Mouse (Mus musculus): ENCODE results near the gene Olfr1375. TPM values are rescaled to one million over a fixed set of nuclear protein-coding genes. Genes with fewer than 3 reads are reported as not detected.
"Not testable (repeated sequence)": the region's sequence is repeated elsewhere in the genome, so short reads cannot be mapped to it uniquely, and the experiment has no call there.

Gene Olfr1375
- polyA plus RNA-seq (2015; fragmentation: Nextera tagmentation; extraction: Ambion mirVana) = not detected in 2 replicates

GRCm38 (mm10) chr11:51047809-51048208, at the start of gene Olfr1375:
TSS of gene Olfr1375 (plus strand) at chr11:51048109.
- not testable (repeated sequence) for H3K36me3 ChIP-seq (ENCODE audit: control insufficient read depth, insufficient read depth, low read length); ATAC-seq (ENCODE audit: insufficient read depth, low FRiP score); H3K4me2 ChIP-seq (ENCODE audit: low read depth, low read length); H3K9me3 ChIP-seq (replicated peaks; ENCODE audit: control insufficient read depth, low read length); H3K4me1 ChIP-seq (ENCODE audit: control insufficient read depth, insufficient read depth, low read length); H3K27ac ChIP-seq (ENCODE audit: low read length); H3K27me3 ChIP-seq (ENCODE audit: control insufficient read depth, insufficient read depth, low read length); H3K4me3 ChIP-seq (replicated peaks; ENCODE audit: low read length); H3K9ac ChIP-seq (ENCODE audit: low read length)
- 75% methylated on average over 3 of the region's 3 CpGs for WGBS

DNA sequence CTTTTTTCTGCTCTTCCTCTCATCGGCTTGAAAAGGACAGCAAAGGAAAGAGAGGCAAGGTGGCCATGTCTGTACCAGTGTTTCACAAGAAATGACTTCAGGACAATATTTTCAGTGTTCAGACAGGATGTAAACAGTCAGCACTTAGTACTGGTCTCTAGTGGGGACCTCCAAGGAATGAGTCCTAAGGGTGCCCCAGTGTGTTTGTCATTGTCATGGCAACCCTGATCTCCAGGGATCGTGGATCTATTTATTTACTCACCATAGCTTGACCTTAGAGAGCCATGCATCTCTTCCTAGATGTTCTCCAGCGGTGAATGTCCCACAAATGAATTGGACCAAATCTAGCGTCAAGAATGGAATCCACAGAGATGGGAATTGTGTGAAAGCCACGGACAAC, 44.6 kb upstream of the Olfr1375 start, which contains the start of gene Olfr51:
Gene Olfr51 (plus strand): TSS at position 301 of the 400 bp plus-strand sequence.
- Histone ChIP-seq H3K4me2 (ENCODE audit: low read depth, low read length) (no peak within 1 kb of the TSS), H3K27me3 (ENCODE audit: control insufficient read depth, insufficient read depth, low read length) (no peaks in the 10 kb centered on the region), H3K27ac (ENCODE audit: low read length) (no peak within 1 kb of the TSS), H3K9ac (ENCODE audit: low read length) (no peak within 1 kb of the TSS), H3K36me3 (ENCODE audit: control insufficient read depth, insufficient read depth, low read length) (no peaks in the 10 kb centered on the region), H3K4me1 (ENCODE audit: control insufficient read depth, insufficient read depth, low read length) (no peaks in the 10 kb centered on the region), H3K9me3 (replicated peaks; ENCODE audit: control insufficient read depth, low read length) (no peaks in the 10 kb centered on the region), H3K4me3 (replicated peaks; ENCODE audit: low read length) (no peak within 1 kb of the TSS)
- no peak for ATAC-seq (ENCODE audit: insufficient read depth, low FRiP score)
- 68% methylated on average over 5 of the region's 5 CpGs for WGBS

GRCm38 (mm10) chr11:51011821-51012220, 36.1 kb upstream of the Olfr1375 start:
- 43% methylated on average over 5 of the region's 5 CpGs for WGBS
- H3K9ac ChIP-seq (ENCODE audit: low read length) = no peak overlapping the region
- ATAC-seq (ENCODE audit: insufficient read depth, low FRiP score) = no peak
- no peaks in the 10 kb centered on the region for H3K4me1 ChIP-seq (ENCODE audit: control insufficient read depth, insufficient read depth, low read length)
- H3K9me3 ChIP-seq (replicated peaks; ENCODE audit: control insufficient read depth, low read length) = no peaks in the 10 kb centered on the region
- H3K27me3 ChIP-seq (ENCODE audit: control insufficient read depth, insufficient read depth, low read length) = no peaks in the 10 kb centered on the region
- no peak overlapping the region for H3K27ac ChIP-seq (ENCODE audit: low read length)
- no peak overlapping the region for H3K4me3 ChIP-seq (replicated peaks; ENCODE audit: low read length)
- no peak overlapping the region for H3K4me2 ChIP-seq (ENCODE audit: low read depth, low read length)
- no peaks in the 10 kb centered on the region for H3K36me3 ChIP-seq (ENCODE audit: control insufficient read depth, insufficient read depth, low read length)

GRCm38 (mm10) chr11:51013936-51014335, 34.0 kb upstream of the Olfr1375 start, which contains the start of gene Olfr54:
TSS of gene Olfr54 (plus strand) at chr11:51014236.
- no peaks in the 10 kb centered on the region for H3K9me3 ChIP-seq (replicated peaks; ENCODE audit: control insufficient read depth, low read length)
- ATAC-seq (ENCODE audit: insufficient read depth, low FRiP score) = no peak
- no peak within 1 kb of the TSS for H3K27ac ChIP-seq (ENCODE audit: low read length)
- no peak within 1 kb of the TSS for H3K4me2 ChIP-seq (ENCODE audit: low read depth, low read length)
- H3K9ac ChIP-seq (ENCODE audit: low read length) = no peak within 1 kb of the TSS
- H3K36me3 ChIP-seq (ENCODE audit: control insufficient read depth, insufficient read depth, low read length) = no peaks in the 10 kb centered on the region
- H3K27me3 ChIP-seq (ENCODE audit: control insufficient read depth, insufficient read depth, low read length) = no peaks in the 10 kb centered on the region
- H3K4me1 ChIP-seq (ENCODE audit: control insufficient read depth, insufficient read depth, low read length) = no peaks in the 10 kb centered on the region
- 56% methylated on average over 1 of the region's 1 CpGs for WGBS
- no peak within 1 kb of the TSS for H3K4me3 ChIP-seq (replicated peaks; ENCODE audit: low read length)

- Histone ChIP-seq H3K36me3 (ENCODE audit: control insufficient read depth, insufficient read depth, low read length) (no peaks in the 10 kb centered on the region), H3K27me3 (ENCODE audit: control insufficient read depth, insufficient read depth, low read length) (no peaks in the 10 kb centered on the region), H3K4me3 (replicated peaks; ENCODE audit: low read length) (no peak overlapping the region), H3K9ac (ENCODE audit: low read length) (no peak overlapping the region), H3K9me3 (replicated peaks; ENCODE audit: control insufficient read depth, low read length) (no peaks in the 10 kb centered on the region), H3K27ac (ENCODE audit: low read length) (no peak overlapping the region), H3K4me1 (ENCODE audit: control insufficient read depth, insufficient read depth, low read length) (no peaks in the 10 kb centered on the region), H3K4me2 (ENCODE audit: low read depth, low read length) (no peak overlapping the region)
- ATAC-seq (ENCODE audit: insufficient read depth, low FRiP score) = peak; percentile 47; the same call in 1 of the 2 replicates
- WGBS = 46% methylated on average over 2 of the region's 2 CpGs
These were observed 31.6 kb upstream of the Olfr1375 start for GRCm38 (mm10) chr11:51016341-51016740.

DNA sequence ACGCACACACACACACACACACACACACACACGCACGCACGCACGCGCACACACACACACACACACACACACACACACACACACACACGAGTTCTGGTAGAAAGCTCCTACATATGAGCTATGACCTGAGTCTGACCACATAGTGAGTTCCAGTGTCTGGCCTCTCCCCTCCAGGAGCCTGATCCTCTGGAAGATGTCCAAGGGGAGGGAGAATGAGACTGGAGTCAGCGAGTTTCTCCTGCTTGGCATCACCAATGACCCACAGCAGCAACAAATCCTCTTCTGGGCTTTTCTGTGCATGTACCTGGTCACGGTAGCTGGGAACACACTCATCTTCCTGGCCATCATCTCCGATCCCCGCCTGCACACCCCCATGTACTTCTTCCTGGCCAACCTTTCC, 21.1 kb upstream of the Olfr1375 start:
- H3K36me3 ChIP-seq (ENCODE audit: control insufficient read depth, insufficient read depth, low read length); H3K27me3 ChIP-seq (ENCODE audit: control insufficient read depth, insufficient read depth, low read length); H3K9ac ChIP-seq (ENCODE audit: low read length); H3K4me3 ChIP-seq (replicated peaks; ENCODE audit: low read length); H3K27ac ChIP-seq (ENCODE audit: low read length); H3K9me3 ChIP-seq (replicated peaks; ENCODE audit: control insufficient read depth, low read length); H3K4me1 ChIP-seq (ENCODE audit: control insufficient read depth, insufficient read depth, low read length); ATAC-seq (ENCODE audit: insufficient read depth, low FRiP score); H3K4me2 ChIP-seq (ENCODE audit: low read depth, low read length): not testable (repeated sequence)
- WGBS = 88% methylated on average over 11 of the region's 11 CpGs

GRCm38 (mm10) chr11:51029381-51029780, 18.5 kb upstream of the Olfr1375 start:
- not testable (repeated sequence) for H3K9me3 ChIP-seq (replicated peaks; ENCODE audit: control insufficient read depth, low read length); H3K4me2 ChIP-seq (ENCODE audit: low read depth, low read length); H3K27ac ChIP-seq (ENCODE audit: low read length); ATAC-seq (ENCODE audit: insufficient read depth, low FRiP score); H3K4me1 ChIP-seq (ENCODE audit: control insufficient read depth, insufficient read depth, low read length); H3K36me3 ChIP-seq (ENCODE audit: control insufficient read depth, insufficient read depth, low read length); H3K9ac ChIP-seq (ENCODE audit: low read length); H3K4me3 ChIP-seq (replicated peaks; ENCODE audit: low read length); H3K27me3 ChIP-seq (ENCODE audit: control insufficient read depth, insufficient read depth, low read length)
- 67% methylated on average over 8 of the region's 8 CpGs for WGBS

DNA sequence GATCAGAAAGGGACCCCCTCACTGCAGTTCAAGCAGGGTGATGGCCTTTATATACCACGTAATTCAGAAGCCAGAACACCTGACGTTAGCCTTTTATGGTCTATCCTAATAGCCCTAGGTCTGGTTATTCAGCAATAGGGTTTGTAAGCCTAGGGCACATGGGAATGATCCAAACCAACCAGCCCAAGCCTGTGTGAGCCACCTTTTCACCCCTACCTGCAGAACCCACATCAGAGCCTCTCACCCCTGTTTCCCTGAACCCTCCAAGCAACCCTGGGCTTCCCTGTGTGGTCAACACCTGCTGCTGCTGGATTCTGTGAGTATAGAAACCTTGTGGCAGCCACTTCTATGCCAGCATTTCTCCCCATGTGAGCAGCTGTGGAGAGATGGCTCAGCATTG, 17.7 kb upstream of the Olfr1375 start:
- WGBS = 79% methylated on average over 2 of the region's 2 CpGs
- no peak overlapping the region for H3K27ac ChIP-seq (ENCODE audit: low read length)

GRCm38 (mm10) chr11:51032851-51033250, 15.1 kb upstream of the Olfr1375 start:
- H3K27ac ChIP-seq (ENCODE audit: low read length) = no peak overlapping the region
- no peak for ATAC-seq (ENCODE audit: insufficient read depth, low FRiP score)

More for the DNA sequence above, 17.7 kb upstream of the Olfr1375 start:
- H3K27me3 ChIP-seq (ENCODE audit: control insufficient read depth, insufficient read depth, low read length) = no peaks in the 10 kb centered on the region
- ATAC-seq (ENCODE audit: insufficient read depth, low FRiP score) = no peak
- no peak overlapping the region for H3K4me3 ChIP-seq (replicated peaks; ENCODE audit: low read length)
- no peaks in the 10 kb centered on the region for H3K4me1 ChIP-seq (ENCODE audit: control insufficient read depth, insufficient read depth, low read length)
- no peaks in the 10 kb centered on the region for H3K36me3 ChIP-seq (ENCODE audit: control insufficient read depth, insufficient read depth, low read length)
- no peaks in the 10 kb centered on the region for H3K9me3 ChIP-seq (replicated peaks; ENCODE audit: control insufficient read depth, low read length)
- H3K4me2 ChIP-seq (ENCODE audit: low read depth, low read length) = no peak overlapping the region
- H3K9ac ChIP-seq (ENCODE audit: low read length) = no peak overlapping the region

GRCm38 (mm10) chr11:51034141-51034540, 13.8 kb upstream of the Olfr1375 start:
- H3K9ac ChIP-seq (ENCODE audit: low read length); H3K9me3 ChIP-seq (replicated peaks; ENCODE audit: control insufficient read depth, low read length); H3K4me3 ChIP-seq (replicated peaks; ENCODE audit: low read length); H3K27ac ChIP-seq (ENCODE audit: low read length); H3K4me2 ChIP-seq (ENCODE audit: low read depth, low read length); H3K36me3 ChIP-seq (ENCODE audit: control insufficient read depth, insufficient read depth, low read length); H3K27me3 ChIP-seq (ENCODE audit: control insufficient read depth, insufficient read depth, low read length); ATAC-seq (ENCODE audit: insufficient read depth, low FRiP score); H3K4me1 ChIP-seq (ENCODE audit: control insufficient read depth, insufficient read depth, low read length): not testable (repeated sequence)

More at GRCm38 (mm10) chr11:51032851-51033250, 15.1 kb upstream of the Olfr1375 start:
- Histone ChIP-seq H3K9me3 (replicated peaks; ENCODE audit: control insufficient read depth, low read length) (no peaks in the 10 kb centered on the region; the same call in 1 of the 2 replicates), H3K9ac (ENCODE audit: low read length) (no peak overlapping the region), H3K4me1 (ENCODE audit: control insufficient read depth, insufficient read depth, low read length) (no peaks in the 10 kb centered on the region), H3K4me2 (ENCODE audit: low read depth, low read length) (no peak overlapping the region), H3K27me3 (ENCODE audit: control insufficient read depth, insufficient read depth, low read length) (no peaks in the 10 kb centered on the region), H3K36me3 (ENCODE audit: control insufficient read depth, insufficient read depth, low read length) (no peaks in the 10 kb centered on the region), H3K4me3 (replicated peaks; ENCODE audit: low read length) (no peak overlapping the region)
- WGBS = 19% methylated on average over 1 of the region's 1 CpGs
